ENCODE assay signal across 26 mouse cellular contexts in the genomic region with DNA sequence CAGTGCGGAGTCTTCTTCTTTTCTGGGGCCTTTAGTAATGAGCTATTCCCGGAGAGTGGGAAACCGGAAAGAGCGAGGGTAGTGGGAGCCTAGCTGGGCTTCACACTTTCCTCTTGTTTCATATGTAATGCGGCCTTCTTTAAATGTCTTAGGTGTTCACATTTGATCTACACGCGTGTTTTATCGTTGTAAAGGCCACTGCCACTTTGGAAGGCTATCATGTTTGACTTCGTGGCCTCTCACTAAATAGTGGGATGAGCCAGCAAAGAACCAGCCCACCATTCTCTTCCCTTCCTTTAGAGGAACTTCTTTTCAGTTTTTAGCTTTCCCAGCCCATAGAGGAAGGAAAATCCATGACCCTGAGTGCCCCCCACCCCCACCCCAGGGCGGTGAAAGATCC. TPM values are rescaled to one million over a fixed set of nuclear protein-coding genes. Genes with fewer than 3 reads are reported as not detected.
DNase-seq lines count a peak whose midpoint lies in the region; ATAC-seq and TF ChIP-seq lines count a peak whose summit lies in the region.
"Had no signal": no experiment of that assay in that cellular context is flagged by ENCODE, and none has a peak within 500 bp of the region (broad histone marks: within the 10 kb centered on the region; RNA-seq: fewer than 3 reads in every experiment).

No protein-coding gene starts in this region.

- H3K27ac ChIP-seq in heart, embryonic 12.5 days (ENCODE audit: poor library complexity, severe bottlenecking): no peak overlapping the region
- H3K27ac ChIP-seq in lung, embryonic 14.5 days (ENCODE audit: low read depth): no peak overlapping the region
- no peak overlapping the region for H3K27ac ChIP-seq in embryonic facial prominence, embryonic 11.5 days (replicated peaks; ENCODE audit: low read depth, low read length)
- H3K27ac ChIP-seq in limb, embryonic 12.5 days: no peak overlapping the region
- H3K27ac ChIP-seq: hindbrain, embryonic 14.5 days; layer of hippocampus, adult 2 months; liver, embryonic 15.5 days; macrophage; midbrain, embryonic 10.5 days had no signal

- no peak for TF ChIP-seq POLR2A in lung, adult 2 months (IDR thresholded peaks at IDR 0.05; ENCODE audit: borderline replicate concordance, extremely low read depth, low read depth, low read length)

- H3K4me1 ChIP-seq in heart, embryonic 12.5 days (replicated peaks): peaks cover 21% of the 10 kb centered on the region
- no peaks in the 10 kb centered on the region for H3K4me1 ChIP-seq in lung, embryonic 14.5 days (ENCODE audit: insufficient read depth)
- H3K4me1 ChIP-seq in lung, adult 2 months (ENCODE audit: control insufficient read depth, insufficient read depth, low read length): no peaks in the 10 kb centered on the region
- H3K4me1 ChIP-seq in embryonic facial prominence, embryonic 11.5 days (ENCODE audit: control insufficient read depth, insufficient read depth, low read length): peaks cover 3% of the 10 kb centered on the region; the same call in 1 of the 2 replicates
- H3K4me1 ChIP-seq in limb, embryonic 12.5 days (replicated peaks): peaks cover 25% of the 10 kb centered on the region

- 0 out of 2 replicates have a peak overlapping the region, but pooled peaks have one; percentile 15 for H3K4me3 ChIP-seq in heart, embryonic 12.5 days
- H3K4me3 ChIP-seq in lung, embryonic 14.5 days (ENCODE audit: low read depth, low read length): no peak overlapping the region
- no peak overlapping the region for H3K4me3 ChIP-seq in lung, adult 2 months (replicated peaks; ENCODE audit: extremely low read depth, low read depth, low read length)
- H3K4me3 ChIP-seq in embryonic facial prominence, embryonic 11.5 days (ENCODE audit: low read depth, low read length): no peak overlapping the region
- peak overlapping the region; percentile 20; the same call in 1 of the 2 replicates for H3K4me3 ChIP-seq in limb, embryonic 12.5 days (replicated peaks)
- H3K4me3 ChIP-seq: layer of hippocampus, adult 2 months; liver, embryonic 15.5 days; midbrain, embryonic 10.5 days had no signal

- no peak for DNase-seq in heart, postnatal 10 days
- no peak for DNase-seq in lung, embryonic 14.5 days
- no peak for DNase-seq in lung, adult 2 months
- DNase-seq in embryonic facial prominence, embryonic 11.5 days (ENCODE audit: low spot score): no peak
- DNase-seq in embryo, embryonic 10 days (ENCODE audit: low spot score): no peak
- DNase-seq in urinary bladder, postnatal 25 days (ENCODE audit: low spot score): no peak
- DNase-seq: adrenal gland, adult 2 months; cerebellum, adult 11 months; cerebellum, adult 9-11 months; gastrocnemius, postnatal 25 days; layer of hippocampus, postnatal 36 days; thymus, postnatal 36 days had no signal

- no peak for TF ChIP-seq CTCF in lung, embryonic 14.5 days (IDR thresholded peaks at IDR 0.05; ENCODE audit: low read depth)
- TF ChIP-seq CTCF in lung, adult 2 months (IDR thresholded peaks at IDR 0.05; ENCODE audit: insufficient read depth, low read length): no peak

- WGBS in heart, embryonic 12.5 days: 2% methylated on average over 10 of the region's 10 CpGs
- 5% methylated on average over 10 of the region's 10 CpGs for WGBS in lung, embryonic 14.5 days
- 7% methylated on average over 10 of the region's 10 CpGs for WGBS in lung, adult 2 months
- WGBS in embryonic facial prominence, embryonic 11.5 days: 3% methylated on average over 10 of the region's 10 CpGs
- WGBS in limb, embryonic 12.5 days: 2% methylated on average over 10 of the region's 10 CpGs

- peaks cover 86% of the 10 kb centered on the region for H3K27me3 ChIP-seq in heart, embryonic 12.5 days (replicated peaks)
- H3K27me3 ChIP-seq in lung, embryonic 14.5 days (ENCODE audit: insufficient read depth, low read length): peaks cover 92% of the 10 kb centered on the region
- H3K27me3 ChIP-seq in embryonic facial prominence, embryonic 11.5 days (ENCODE audit: control insufficient read depth, insufficient read depth, low read length): peaks cover 47% of the 10 kb centered on the region
- H3K27me3 ChIP-seq in limb, embryonic 12.5 days: peaks cover 87% of the 10 kb centered on the region

- H3K9me3 ChIP-seq in heart, embryonic 12.5 days (replicated peaks): no peaks in the 10 kb centered on the region
- no peaks in the 10 kb centered on the region for H3K9me3 ChIP-seq in lung, embryonic 14.5 days (ENCODE audit: low read depth, low read length)
- no peaks in the 10 kb centered on the region for H3K9me3 ChIP-seq in embryonic facial prominence, embryonic 11.5 days (replicated peaks; ENCODE audit: control insufficient read depth, low read length)
- H3K9me3 ChIP-seq in limb, embryonic 12.5 days: no peaks in the 10 kb centered on the region
- H3K9me3 ChIP-seq: liver, embryonic 15.5 days; midbrain, embryonic 10.5 days had no signal

- intact Hi-C loops in heart, postnatal 10 days (cut with DNase I): no loop called here

- H3K4me2 ChIP-seq in heart, embryonic 12.5 days: peak overlapping the region; percentile 19; the same call in 1 of the 2 replicates
- H3K4me2 ChIP-seq in lung, embryonic 14.5 days: peak overlapping the region; percentile 1; the same call in 1 of the 2 replicates
- H3K4me2 ChIP-seq in embryonic facial prominence, embryonic 11.5 days (ENCODE audit: low read depth, low read length): peak overlapping the region; percentile 24; the same call in 1 of the 2 replicates
- H3K4me2 ChIP-seq in limb, embryonic 12.5 days: peak overlapping the region; percentile 67; the same call in 1 of the 2 replicates
- H3K4me2 ChIP-seq: hindbrain, embryonic 14.5 days; liver, embryonic 15.5 days had no signal

- H3K9ac ChIP-seq in heart, embryonic 12.5 days: no peak overlapping the region
- H3K9ac ChIP-seq in lung, embryonic 14.5 days: no peak overlapping the region
- H3K9ac ChIP-seq in embryonic facial prominence, embryonic 11.5 days (replicated peaks; ENCODE audit: low read length): no peak overlapping the region
- H3K9ac ChIP-seq in limb, embryonic 12.5 days (replicated peaks): no peak overlapping the region
- H3K9ac ChIP-seq: forebrain, postnatal 0 days; hindbrain, embryonic 14.5 days; liver, embryonic 15.5 days had no signal

- ATAC-seq in heart, embryonic 12.5 days (ENCODE audit: insufficient number of reproducible peaks, low FRiP score): no peak
- ATAC-seq in lung, embryonic 14.5 days (ENCODE audit: insufficient read depth): no peak
- no peak for ATAC-seq in embryonic facial prominence, embryonic 11.5 days (replicated peaks; ENCODE audit: insufficient number of reproducible peaks, low FRiP score, low TSS enrichment, low read depth)
- ATAC-seq in limb, embryonic 12.5 days (ENCODE audit: insufficient number of reproducible peaks, insufficient read depth, low FRiP score, low TSS enrichment, low read depth): no peak
- ATAC-seq: forebrain, postnatal 0 days; inflammation-experienced regulatory T-cells, adult 6 months; lung, postnatal 0 days had no signal

- H3K36me3 ChIP-seq in heart, embryonic 12.5 days: no peaks in the 10 kb centered on the region
- no peaks in the 10 kb centered on the region for H3K36me3 ChIP-seq in lung, embryonic 14.5 days (ENCODE audit: insufficient read depth)
- no peaks in the 10 kb centered on the region for H3K36me3 ChIP-seq in embryonic facial prominence, embryonic 11.5 days (replicated peaks; ENCODE audit: control insufficient read depth, insufficient read depth, low read depth, low read length)
- no peaks in the 10 kb centered on the region for H3K36me3 ChIP-seq in limb, embryonic 12.5 days
- H3K36me3 ChIP-seq: liver, embryonic 15.5 days; midbrain, embryonic 10.5 days had no signal

RNA-seq across cellular contexts. Expression of gene Pax9, which starts 2.2 kb away (rescaled TPM):
- polyA plus RNA-seq in heart, embryonic 12.5 days (2016; fragmentation: Nextera tagmentation; extraction: Ambion mirVana): 0.06 TPM in 1 of 2 replicates, not detected in the other
- total RNA-seq in heart, postnatal 10 days (2021): under 1 TPM; 0.12 to 0.24 TPM
- polyA plus RNA-seq in lung, embryonic 14.5 days (2014; fragmentation: Nextera tagmentation; extraction: Ambion mirVana): 0.09 and 0.25 TPM in 2 replicates
- 0.98 and 16.8 TPM in 2 replicates for polyA plus RNA-seq in lung, adult 2 months (2012; rRNA removed)
- polyA plus RNA-seq in embryonic facial prominence, embryonic 11.5 days (2014; fragmentation: Nextera tagmentation; extraction: Ambion mirVana): 10.5 and 11.9 TPM in 2 replicates
- polyA plus RNA-seq in limb, embryonic 12.5 days (2016; fragmentation: Nextera tagmentation; extraction: Ambion mirVana): 6.0 and 9.6 TPM in 2 replicates
- total RNA-seq: adrenal gland, adult 2 months; adrenal gland, postnatal 4 days; forebrain, postnatal 0 days; layer of hippocampus, adult 2 months; layer of hippocampus, postnatal 36 days; left cerebral cortex, postnatal 10 days had no signal
- polyA plus RNA-seq: adrenal gland, adult 2 months; cortical plate, adult 2 months; forebrain, postnatal 0 days; hindbrain, embryonic 14.5 days; macrophage; spleen, adult 2 months had no signal

Comparison
In these comparisons a context has a peak if more than half of its experiments do, and no peak if none do; other contexts are left out.
1. H3K4me2 ChIP-seq: peak in every context shown above with its lines; median percentile 67 in limb, embryonic 12.5 days; 24 in embryonic facial prominence, embryonic 11.5 days; 19 in heart, embryonic 12.5 days; 1 in lung, embryonic 14.5 days.
2. H3K4me3 ChIP-seq: peak in heart, embryonic 12.5 days (single experiment) and limb, embryonic 12.5 days (single experiment); none in lung, embryonic 14.5 days (single experiment), lung, adult 2 months (single experiment) and embryonic facial prominence, embryonic 11.5 days (single experiment).